Mouse (Mus musculus) hematopoietic stem cell, adult 5-6 weeks (primary cell): Measurements from ENCODE around the gene Utp14b. TPM values are rescaled to one million over a fixed set of nuclear protein-coding genes. Genes with fewer than 3 reads are reported as not detected.

Experiments
- total RNA-seq: library from RNA; stranded (forward); fragments of 172-1452, 232-1000 nt; gene quantifications from 2 replicates; pipeline ENCODE4 v1.2.3, GENCODE M21; 2017

Utp14b gene
- total RNA-seq, 1 experiment from 2014 or later, result 26.7 TPM

Other genes with a start within 250 kb of the Utp14b start
- gene Farsb, start 169.1 kb upstream of the Utp14b start, total RNA-seq, result 61.9 and 66.9 TPM in 2 replicates
- gene Mogat1, start 147.0 kb upstream of the Utp14b start, total RNA-seq, result not detected in 2 replicates
- gene BC035947, start 145.9 kb upstream of the Utp14b start, total RNA-seq, result not detected in 2 replicates
- 77.9 and 81.3 TPM in 2 replicates for gene Acsl3, start 213 bp upstream of the Utp14b start, total RNA-seq
- not detected in 2 replicates for gene Kcne4, start 158.7 kb downstream of the Utp14b start, total RNA-seq